Mouse (Mus musculus) urinary bladder, adult 18-20 months (tissue): ENCODE measurements around the gene ccdc198.
"Not testable (repeated sequence)": the region's sequence is repeated elsewhere in the genome, so short reads cannot be mapped to it uniquely, and the experiment has no call there.

Experiments
- DNase-seq, 2 experiments: peaks; one replicate each; pipeline ENCODE4 v3.0.0; 2022; ENCODE audit warnings: low spot score in 2 of 2, mixed read lengths in 2 of 2

The ccdc198 gene

GRCm38 (mm10) chr14:49245126-49245714 lies at the start of gene ccdc198:
Gene ccdc198 (minus strand): TSS chr14:49245474.
- no peak for DNase-seq

GRCm38 (mm10) chr14:49293802-49294449 lies 48.7 kb upstream of the ccdc198 start:
- no peak for DNase-seq

- no peak for DNase-seq
Measured at GRCm38 (mm10) chr14:49290029-49290745, 44.9 kb upstream of the ccdc198 start.

DNA sequence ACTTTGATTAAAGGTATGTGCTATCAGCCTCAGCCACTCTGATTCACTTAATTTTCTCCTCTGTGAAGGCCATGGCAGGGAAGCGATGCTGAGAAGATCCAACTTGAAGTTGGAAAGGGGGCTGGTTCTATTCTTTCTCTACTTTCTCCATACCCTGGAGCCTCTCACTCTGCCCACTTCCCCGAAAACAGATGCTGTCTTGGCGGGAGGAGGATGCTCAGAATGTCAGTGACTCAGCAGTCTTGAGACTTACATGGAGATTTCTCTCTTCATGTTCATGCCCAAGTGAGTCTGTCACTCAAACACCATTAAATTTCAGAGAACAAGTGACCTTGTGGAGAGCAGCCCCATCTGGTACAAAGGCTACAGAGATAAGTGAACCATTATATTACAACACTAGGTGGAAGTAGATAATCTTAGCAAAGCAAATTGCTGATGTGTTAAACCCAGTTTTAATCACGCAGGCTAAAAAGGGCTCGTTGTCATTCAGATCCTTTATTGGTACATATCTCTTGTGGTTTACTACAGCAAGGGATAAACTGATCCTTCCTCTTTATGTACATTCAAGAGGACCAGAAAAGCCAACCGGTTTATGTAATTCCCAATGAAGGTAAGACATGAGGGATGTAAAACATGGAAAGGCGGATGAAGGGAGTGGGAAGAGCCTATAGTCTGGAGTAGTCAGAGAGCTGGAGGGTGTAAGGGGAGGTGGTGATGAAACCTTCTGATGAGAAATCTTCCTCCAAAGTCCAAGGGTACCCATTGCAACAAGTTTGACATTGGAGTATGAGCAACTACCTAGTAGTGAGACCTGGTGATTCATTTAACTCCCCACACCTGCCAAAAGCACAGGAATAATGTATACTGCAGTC lies 38.7 kb upstream of the ccdc198 start:
- DNase-seq: no peak

DNA sequence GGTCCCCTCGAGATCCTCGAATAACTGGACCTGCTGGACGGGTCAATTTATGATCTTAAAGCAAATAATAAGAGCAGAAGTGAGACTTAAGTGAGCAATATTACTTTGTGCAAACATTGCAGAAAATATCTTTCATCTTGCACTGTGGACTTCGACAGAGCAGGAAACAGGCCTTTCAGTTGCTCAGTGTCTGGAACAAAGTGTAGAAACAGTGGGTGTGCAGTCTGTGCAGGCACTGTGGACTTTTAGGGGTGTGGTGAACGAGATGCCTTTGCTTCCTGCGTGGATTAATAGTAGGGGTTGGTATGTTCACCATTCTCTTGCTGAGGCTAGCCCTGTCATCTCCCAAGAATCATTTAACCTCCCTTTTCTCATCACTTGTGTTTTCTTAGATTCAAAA lies 33.6 kb upstream of the ccdc198 start:
- DNase-seq: no peak

- DNase-seq: not testable (repeated sequence)
Measured at GRCm38 (mm10) chr14:49278479-49278878, 33.2 kb upstream of the ccdc198 start.

DNA sequence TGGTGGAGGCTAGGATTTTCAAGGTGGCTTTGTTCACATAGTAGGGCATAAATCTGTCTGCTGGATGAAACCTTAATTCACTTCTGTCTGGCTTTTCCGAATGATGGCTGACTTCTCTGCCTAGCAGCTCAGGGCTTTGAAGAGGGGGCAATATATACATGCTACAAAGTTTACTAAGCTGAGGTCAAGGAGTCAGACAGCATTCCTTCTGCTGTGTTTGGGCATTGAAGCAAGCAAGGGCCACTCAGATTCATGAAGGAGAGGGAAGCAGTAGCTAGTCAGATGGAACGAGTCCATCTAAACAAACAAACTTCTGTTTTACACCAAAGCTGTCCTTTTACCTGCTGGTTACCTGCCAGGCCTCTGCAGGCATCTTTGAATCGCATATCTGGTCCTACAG lies 32.4 kb upstream of the ccdc198 start:
- DNase-seq: no peak

DNA sequence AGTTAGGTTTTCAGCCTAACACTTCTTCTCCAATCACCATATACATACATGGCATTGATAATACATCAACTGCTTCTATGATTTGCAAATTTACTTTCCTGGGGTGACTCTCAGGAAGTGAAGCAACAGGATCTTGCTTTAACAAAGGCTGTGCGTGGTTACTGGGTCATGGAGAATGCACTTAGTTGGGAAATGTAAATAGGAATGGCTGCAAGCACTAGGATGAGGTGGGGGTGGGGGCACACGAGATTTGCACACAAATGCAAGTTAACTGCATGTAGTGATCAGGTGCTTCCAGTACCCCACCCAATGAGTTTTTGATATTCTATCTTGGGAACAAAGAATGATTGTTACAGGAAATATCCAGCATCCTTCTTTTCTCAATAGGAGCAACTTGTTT lies 30.1 kb upstream of the ccdc198 start:
- DNase-seq: no peak

DNA sequence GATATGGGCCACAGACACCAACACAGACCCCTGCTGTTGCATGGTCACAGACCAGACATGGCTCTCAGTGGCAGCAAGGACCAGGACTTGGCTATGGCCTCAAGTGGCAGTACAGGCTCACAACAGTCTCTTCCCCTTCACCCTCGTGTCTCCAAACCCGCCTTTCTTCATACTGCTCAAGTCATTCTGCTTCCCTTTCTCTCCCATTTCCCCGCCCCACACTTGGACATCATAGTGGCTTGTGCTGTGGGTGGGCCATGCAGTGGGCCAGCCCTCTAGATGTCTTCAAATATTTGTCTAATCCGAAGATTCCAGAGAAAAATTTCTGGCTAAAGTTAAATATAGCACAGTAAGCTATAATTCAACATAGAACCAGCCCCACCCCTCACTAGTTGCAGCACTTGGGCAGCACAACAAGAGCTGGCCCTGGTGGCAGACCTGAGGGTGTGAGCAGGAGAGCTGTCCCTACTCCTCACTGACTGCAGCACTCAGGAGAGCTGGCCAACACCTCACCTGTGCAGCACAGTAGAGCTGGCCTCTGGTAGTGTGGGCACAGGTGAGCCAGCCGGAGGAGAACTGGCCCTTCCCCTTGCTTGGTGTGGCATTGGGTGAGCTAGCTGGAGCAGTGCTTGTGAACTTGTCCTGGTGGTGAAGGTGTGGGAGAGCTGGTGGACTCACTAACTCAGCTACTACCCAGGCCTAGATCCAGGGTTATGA lies 20.2 kb upstream of the ccdc198 start:
- DNase-seq: no peak

- DNase-seq: no peak
Measured at GRCm38 (mm10) chr14:49241522-49241921, 3.8 kb downstream of the ccdc198 start.

DNA sequence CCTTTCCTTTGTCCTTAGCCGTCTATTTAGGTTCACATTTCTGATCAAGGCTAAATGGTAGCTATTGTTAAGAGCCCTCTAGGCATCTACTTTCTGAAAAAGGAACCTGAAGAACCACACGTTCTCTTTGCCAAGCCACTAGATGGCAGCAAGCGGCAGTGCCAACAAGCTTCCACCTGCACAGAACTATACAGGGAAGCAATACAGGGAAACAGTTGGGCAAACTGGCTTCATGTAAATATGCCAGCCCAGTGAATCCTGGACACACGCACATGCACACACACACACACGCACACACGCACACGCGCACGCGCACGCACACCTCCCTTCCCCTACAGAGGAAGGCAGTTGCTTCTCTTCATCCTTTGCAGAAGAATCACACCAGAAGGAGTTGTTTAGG lies 7.1 kb downstream of the ccdc198 start:
- DNase-seq: peak; percentile 26 to 31

DNA sequence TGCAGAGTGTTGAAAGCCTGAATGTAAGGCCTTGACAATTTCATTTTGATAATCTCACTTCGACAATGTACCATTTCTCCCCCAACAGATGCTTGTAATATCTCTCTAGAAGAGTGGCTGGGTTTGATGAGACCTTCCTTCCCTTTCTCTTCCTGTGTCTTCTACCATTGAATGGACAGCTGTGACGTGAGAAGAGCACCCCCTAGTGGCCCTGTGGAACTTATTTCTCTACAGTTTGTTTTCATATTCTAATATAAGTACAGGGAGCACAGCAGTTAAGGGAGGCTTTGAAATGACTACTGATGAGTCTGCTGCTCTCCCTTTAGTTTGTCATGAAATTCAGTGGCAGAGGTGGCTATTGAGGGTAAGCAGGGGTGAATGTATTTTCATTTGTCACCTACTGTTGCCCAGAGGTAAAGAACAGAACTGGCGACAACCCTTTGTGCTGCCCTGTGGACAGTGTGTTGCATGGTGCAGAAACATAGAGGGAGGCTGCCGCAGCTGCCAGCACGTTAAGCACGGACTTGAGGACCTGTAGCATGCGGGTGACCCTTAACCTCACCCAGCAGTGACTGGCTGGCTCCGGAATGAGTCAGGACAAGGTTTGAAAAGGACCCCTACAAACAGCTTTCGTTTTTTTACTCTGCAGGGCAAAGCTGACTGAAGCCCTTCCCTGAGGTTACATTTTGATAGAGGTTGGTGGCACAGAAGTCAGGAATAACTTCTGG lies 10.3 kb downstream of the ccdc198 start:
- no peak for DNase-seq

- no peak for DNase-seq
Measured at GRCm38 (mm10) chr14:49231845-49232244, 13.4 kb downstream of the ccdc198 start.

DNA sequence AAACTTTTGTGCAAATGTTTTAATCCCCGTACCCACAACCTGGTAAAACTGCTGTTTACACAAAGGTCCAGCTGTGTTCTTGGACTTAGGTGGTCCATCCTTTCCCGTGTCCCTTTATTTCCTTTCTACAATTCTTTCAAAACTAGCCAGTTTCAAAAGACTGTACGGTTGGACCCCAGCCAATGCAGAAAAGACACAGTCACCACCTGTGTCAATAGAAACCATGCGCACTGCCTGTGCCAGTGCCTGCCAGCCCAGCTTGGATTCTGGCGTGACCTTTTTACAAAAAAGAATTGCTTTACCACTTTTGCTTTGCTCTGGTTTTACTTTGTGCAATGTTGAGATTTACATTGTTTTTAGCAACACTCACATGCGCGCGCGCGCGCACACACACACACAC lies 18.3 kb downstream of the ccdc198 start:
- DNase-seq: no peak

DNA sequence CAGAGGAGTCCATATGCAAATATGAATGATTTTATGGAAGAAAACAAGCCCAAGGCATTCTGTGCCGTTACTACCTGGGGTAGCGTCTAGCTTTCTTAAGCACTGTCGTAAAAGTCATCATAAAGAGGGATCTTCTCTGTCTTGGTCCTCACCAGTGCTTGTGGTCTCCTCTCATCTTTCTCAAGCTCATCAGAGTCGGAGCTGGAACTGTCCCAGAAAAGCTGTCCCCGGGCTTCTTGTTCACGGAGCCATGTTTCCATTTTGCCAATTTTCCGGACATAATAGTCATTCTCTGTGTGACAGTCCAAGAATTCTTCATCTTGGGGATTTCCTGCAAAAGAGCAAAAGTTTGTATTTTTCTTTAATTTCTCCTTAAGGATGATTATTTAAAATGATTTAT lies 18.8 kb downstream of the ccdc198 start:
- DNase-seq: no peak

DNA sequence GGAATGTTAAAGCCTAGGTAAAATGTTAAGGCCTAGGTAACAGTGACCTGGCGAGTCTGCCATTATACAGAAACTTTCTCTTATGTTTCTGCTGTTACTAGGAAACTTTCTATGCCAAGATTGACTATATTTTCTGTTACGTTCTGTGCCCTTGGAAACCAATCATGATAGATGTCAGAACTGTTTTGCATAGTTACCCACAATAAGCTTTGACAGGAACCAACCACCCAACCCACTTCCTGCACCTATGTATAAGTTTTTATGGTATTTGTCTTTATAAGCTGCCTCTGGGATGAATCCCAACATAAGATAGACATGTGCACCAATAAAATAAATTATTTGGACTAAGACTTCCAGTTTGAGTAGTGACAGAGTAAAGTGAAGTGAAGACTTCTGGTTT lies 23.5 kb downstream of the ccdc198 start:
- no peak for DNase-seq

- DNase-seq: not testable (repeated sequence)
Measured at GRCm38 (mm10) chr14:49219466-49220022, 25.7 kb downstream of the ccdc198 start.

GRCm38 (mm10) chr14:49218677-49219076 lies 26.6 kb downstream of the ccdc198 start:
- DNase-seq: no peak

GRCm38 (mm10) chr14:49210215-49210614 lies 35.1 kb downstream of the ccdc198 start:
- not testable (repeated sequence) for DNase-seq

DNA sequence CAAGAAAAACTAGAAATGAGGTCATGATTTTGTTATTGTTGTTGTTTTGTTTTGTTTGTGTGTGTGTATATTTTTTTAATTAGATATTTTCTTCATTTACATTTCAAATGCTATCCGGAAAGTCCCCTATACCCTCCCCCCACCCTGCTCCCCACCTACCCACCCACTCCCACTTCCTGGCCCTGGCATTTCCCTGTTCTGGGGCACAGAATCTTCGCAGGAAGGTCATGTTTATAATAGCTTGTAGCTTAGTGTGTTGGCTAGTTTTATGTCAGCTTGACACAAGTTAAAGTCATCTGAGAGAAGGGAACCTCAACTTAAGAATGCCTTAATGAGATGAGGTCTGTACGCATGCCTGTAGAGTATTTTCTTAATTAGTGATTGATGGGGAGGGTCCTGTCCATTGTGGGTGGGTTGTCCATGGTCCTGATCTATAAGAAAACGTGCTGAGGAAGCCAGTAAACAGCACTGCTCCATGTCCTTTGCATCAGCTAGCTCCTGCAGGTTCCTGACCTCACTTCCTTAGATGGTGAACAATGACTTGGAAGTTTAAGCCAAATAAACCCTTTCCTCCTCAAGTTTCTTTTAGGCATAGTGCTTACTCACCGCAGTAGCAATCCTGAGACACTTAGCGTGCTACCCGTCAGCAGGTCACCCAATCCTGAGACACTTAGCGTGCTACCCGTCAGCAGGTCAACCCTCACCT lies 44.0 kb downstream of the ccdc198 start:
- DNase-seq: no peak
